Mouse (Mus musculus): Measurements from ENCODE around the gene Epop.
"Not testable (repeated sequence)": the region's sequence is repeated elsewhere in the genome, so short reads cannot be mapped to it uniquely, and the experiment has no call there.

Epop gene

GRCm38 (mm10) chr11:97660734-97661647 lies 31.5 kb upstream of the Epop start:
- no peak for DNase-seq (ENCODE audit: low spot score in 2 of 2)

DNA sequence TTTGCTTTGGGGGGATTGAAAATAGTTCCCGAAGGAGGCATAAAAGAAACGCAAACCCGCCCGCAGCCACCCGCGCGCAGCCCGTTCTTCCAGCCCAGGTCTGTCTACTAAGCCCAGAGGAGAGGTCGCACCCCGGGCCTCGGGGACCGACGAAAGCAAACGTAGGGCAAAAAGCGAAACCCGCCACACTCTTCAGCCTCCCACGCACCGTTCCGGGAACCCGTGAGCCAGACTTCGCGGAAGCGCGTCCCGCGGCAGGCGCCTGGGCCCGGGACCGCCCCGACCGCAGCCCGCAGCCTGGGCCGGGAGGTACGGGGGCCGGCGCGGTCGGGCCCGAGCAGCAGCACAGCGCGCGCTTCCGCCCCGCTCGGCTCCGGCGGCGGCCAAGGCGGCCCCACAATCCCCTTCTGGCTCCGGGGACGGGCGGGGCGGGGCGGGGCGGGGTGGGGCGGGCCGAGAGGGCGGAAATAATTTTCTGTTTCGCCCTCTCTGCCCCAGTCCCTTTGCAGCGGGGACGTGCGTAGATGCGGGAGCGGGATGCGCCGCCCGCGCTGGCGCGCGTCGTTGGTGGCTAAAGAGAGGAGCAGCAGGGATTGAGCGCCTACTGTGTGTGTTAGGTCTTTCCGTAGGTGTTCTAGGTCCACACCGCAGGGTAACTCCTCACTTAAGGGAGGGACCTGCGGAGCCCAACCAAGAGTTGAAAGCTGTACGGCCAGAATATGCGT lies 30.6 kb upstream of the Epop start:
- peak; percentile 62 to 73 for DNase-seq (ENCODE audit: low spot score in 2 of 2)

DNA sequence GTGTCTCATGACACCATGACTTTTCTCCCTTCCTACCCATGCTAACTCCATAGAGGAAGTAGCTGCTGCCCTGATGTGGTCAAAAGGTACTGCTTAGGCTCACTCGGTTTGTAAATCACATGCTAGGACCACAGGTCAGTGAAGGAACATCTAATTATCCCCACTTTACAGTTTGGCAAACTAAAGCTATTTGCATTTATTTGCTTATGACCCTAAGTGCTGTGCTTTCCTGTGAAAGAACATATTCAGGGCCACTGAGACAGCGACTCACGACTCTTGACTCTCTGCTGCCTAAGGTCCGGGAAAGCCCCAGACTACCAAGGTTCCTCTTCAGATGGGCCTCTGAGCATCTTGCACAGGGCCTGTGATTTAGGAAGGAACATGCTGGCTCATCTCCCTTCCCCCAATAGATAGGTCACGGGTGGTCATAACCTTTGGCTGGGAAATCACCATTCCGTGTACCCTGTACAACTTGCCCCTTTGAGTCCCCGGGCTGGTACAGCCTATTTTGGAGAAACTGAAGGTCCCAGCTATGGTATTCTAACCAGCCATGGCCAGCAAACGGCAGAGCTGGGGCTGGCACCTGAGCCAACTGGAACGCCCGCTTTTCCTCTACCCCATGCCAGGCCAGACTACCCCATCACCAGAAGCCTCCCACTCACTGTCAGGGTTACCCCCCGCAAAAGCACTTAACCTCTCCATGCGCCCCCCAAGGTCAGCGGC lies 29.9 kb upstream of the Epop start:
- DNase-seq (ENCODE audit: low spot score in 2 of 2) = peak; percentile 80 to 86

GRCm38 (mm10) chr11:97658751-97659266 lies 29.3 kb upstream of the Epop start:
- DNase-seq (ENCODE audit: low spot score in 2 of 2) = no peak

DNA sequence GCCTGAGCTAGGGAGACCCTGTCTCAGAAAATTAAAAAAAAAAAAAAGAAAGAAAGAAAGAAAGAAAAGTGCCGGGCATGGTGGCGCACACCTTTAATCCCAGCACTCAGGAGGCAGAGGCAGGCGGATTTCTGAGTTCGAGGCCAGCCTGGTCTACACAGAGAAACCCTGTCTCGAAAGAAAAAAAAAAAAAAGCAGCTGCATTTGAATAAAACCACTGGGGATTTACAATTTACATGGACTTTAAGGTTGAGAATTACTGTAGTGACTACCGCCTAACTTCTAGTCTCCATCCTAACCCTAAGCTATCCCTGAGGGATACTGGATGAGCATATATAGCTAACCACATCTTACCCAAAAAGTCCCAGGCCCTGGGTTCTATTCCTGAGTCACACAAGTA lies 28.5 kb upstream of the Epop start:
- not testable (repeated sequence) for DNase-seq (ENCODE audit: low spot score in 2 of 2)

DNA sequence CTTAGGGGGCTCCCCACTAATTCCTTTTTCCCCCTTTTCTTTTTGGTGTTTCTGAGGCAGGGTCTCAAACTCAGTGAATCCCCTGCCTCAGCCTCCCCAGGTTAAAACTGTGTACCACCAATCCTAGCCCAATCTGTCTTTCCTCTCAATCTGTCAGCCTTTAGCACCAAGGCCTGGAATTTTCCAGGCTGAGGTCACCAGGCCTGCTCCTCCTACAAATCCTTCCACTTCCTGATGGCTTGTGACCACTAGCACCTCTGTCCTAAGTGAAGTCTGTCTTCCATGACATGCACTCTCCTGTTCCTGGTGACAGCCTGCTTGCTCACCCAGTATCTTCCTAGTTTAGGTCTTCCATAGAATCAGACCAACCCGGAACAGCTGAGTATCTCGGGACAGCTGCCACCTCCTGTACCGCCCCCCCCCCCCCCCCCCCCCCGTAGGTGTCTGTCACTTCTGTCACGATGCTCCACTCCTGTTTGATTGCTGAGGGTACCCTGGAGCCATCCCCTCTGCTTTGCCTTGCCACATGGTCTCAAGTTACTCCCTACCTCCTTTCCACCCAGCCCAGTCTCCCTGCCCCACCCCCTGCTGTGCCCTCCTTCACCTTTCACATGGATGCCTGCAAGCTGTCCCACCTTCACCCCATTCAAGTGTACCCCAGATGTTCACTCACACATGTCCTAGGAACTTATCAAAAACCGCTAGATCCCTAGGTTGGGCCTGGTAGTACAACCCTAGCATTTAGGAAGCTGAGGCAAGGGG lies 27.9 kb upstream of the Epop start:
- no peak for DNase-seq (ENCODE audit: low spot score in 2 of 2)

DNA sequence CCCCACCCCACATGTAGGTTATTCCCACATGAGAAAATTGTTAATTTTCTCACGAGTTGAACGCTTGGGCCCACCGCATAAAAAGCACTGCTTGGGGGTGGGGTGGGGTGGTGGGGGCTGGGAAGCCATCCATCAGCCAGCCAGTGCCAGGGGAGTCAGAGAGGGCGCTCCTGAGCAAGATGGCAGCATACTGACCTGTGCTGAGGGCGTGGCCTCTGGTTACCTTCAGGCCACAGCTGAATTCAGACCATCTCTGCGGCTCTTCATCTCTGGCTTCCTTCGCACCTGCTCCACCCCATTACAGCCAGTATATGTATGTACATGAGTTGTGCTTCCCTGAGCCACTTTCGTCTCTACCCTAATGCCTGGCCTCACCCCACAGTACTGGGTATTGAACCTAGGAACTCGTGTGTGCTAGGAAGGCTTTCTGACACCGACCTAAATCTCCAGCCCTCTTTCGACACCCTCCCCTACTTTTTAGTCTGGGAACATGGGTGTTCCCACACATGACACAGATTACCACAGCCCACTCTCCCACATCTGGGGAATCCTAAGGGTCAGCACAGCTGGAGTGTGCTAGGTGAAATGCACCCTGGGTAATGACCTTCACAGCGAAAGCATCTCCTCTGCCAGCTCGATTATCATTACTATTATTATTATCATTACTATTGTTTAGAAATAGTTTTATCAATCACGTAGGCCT lies 26.9 kb upstream of the Epop start:
- no peak for DNase-seq (ENCODE audit: low spot score in 2 of 2)

DNA sequence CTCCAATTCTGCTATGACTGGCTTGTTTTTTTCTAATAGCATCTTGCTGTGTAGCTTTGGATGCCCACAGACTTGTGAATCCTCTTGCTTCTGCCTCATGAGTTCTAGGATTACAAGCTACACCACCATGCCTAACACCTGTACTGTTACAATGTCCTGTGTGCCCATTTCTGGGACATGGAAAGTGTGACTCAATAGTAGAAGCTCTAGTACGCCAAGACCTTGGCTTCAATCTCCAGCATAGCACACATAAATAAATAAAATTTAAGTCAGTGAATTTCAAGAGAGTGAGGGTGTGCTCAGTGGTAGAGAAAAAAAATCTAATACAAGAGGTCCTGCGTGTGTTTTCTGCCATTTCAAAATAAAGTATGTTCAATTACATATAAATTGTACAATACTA lies 24.7 kb upstream of the Epop start:
- DNase-seq (ENCODE audit: low spot score in 2 of 2) = no peak

DNA sequence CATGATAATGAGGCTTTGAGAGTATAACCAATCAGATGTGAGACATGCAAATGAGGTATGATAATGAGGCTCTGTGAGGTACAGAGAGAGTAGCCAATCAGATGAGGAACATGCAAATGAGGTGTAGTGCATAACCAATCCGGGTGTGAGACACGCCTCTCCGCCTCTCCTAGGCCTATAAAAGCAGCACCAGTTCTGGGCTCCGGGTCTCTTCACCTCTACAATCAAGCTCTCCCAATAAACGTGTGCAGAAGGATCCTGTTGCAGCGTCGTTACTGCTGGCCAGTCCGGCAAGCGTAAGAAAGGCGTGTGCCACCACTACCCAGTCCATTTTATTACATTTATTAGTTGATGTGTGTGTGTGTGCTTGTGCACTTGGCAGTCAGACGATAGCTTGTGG lies 23.9 kb upstream of the Epop start:
- DNase-seq (ENCODE audit: low spot score in 2 of 2) = not testable (repeated sequence)

DNA sequence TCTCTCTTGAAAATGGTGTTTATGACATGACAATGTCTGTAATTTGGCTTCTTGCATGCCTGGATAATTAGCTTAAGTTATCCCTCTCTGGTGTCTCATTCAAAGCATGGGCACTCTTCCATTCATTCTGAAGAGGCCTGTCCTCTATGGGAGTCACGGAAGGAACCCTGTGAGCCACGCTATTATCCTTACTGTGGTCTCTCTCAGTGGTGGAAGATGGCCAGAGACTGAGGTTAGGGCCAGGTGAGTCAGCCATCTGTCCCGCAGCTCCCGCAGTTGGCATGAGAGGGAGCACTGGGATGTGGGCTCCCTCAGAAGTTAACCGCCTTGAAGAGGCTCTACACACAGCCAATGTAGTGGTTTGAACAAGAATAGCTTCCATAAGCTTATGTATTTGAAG lies 20.8 kb upstream of the Epop start:
- no peak for DNase-seq (ENCODE audit: low spot score in 2 of 2)

GRCm38 (mm10) chr11:97648541-97648940 lies 19.0 kb upstream of the Epop start:
- DNase-seq (ENCODE audit: low spot score in 2 of 2) = not testable (repeated sequence)

GRCm38 (mm10) chr11:97644834-97645233 lies 15.3 kb upstream of the Epop start:
- peak; percentile 55 to 75 for DNase-seq (ENCODE audit: low spot score in 2 of 2)

DNA sequence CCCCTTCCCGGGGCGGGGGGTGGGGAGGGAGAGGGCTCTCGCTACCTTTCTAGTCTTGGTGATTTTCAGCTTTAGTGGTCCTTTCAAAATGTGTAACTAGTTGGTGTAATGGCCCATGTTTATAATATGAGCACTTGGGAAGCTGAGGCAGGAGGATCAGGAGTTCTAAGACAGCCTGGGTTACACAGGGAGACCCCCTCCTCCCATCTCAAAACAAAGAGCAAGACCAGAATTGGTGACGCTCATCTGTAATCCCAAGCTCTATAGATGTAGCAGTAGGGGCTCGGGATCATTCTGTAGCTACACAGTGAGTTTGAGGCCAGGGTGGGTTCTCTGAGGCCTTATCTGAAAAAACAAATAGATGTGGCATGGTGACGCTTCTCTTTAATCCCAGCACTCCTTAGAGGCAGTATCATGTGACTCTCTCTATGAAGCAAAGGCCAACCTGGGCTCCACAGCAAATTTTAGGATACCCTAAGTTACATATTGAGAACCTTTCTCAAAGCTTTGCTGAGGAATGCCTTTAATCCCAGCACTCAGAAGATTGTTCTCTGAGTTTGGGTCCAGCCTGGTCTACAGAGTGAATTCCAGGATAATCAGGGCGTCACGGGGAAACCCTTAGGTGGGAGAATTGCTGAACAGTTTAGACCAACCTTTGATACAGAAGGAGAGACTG lies 14.0 kb upstream of the Epop start:
- no peak for DNase-seq (ENCODE audit: low spot score in 2 of 2)

- no peak for DNase-seq (ENCODE audit: low spot score in 2 of 2)
Observed at GRCm38 (mm10) chr11:97642746-97643145, 13.2 kb upstream of the Epop start.

- no peak for DNase-seq (ENCODE audit: low spot score in 2 of 2)
Observed at GRCm38 (mm10) chr11:97641668-97642067, 12.2 kb upstream of the Epop start.

- no peak for DNase-seq (ENCODE audit: low spot score in 2 of 2)
Observed at GRCm38 (mm10) chr11:97635468-97636019, 6.0 kb upstream of the Epop start.

- not testable (repeated sequence) for DNase-seq (ENCODE audit: low spot score in 2 of 2)
Observed at GRCm38 (mm10) chr11:97632440-97632839, 2.9 kb upstream of the Epop start.

GRCm38 (mm10) chr11:97631938-97632337 lies 2.4 kb upstream of the Epop start:
- DNase-seq (ENCODE audit: low spot score in 2 of 2) = peak; percentile 78 to 88

- no peak for DNase-seq (ENCODE audit: low spot score in 2 of 2)
Observed at GRCm38 (mm10) chr11:97631500-97631899, 2.0 kb upstream of the Epop start.

DNA sequence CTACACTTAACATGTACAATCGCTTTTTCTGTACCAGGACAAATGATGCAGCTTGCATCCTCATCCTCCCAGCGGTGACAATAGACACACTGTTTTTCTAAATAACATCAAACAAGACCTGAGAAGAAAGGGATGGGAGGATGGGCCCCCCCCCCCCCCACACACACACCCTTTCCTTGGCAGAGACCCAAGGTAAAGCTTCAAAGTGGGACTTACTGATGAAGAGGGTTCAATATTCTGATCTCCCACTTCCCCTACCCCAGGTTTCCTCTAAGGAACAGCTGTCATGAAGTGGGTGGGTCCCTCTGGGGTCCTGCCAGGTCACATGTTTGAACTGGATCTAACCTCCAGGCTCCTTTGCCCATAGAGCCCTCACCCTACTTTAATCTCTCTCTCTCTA lies 1.5 kb upstream of the Epop start:
- DNase-seq (ENCODE audit: low spot score in 2 of 2) = no peak

Data from natural killer cell, adult 2 months (primary cell).